Mouse (Mus musculus) intestine, embryonic 16.5 days (tissue): Measurements from ENCODE around the gene Ccnc. TPM values are rescaled to one million over a fixed set of nuclear protein-coding genes. Genes with fewer than 3 reads are reported as not detected.
A peak's percentile ranks its signal among the peaks of the same experiment; 100 is the strongest.

Experiments
- ATAC-seq: fragments of 200-750 bp; cut with Nextera tagmentation; 2 replicates; pipeline ENCODE4 v1.8.0; 2017; ENCODE audit warnings: moderate TSS enrichment, moderate library complexity
- H3K27ac ChIP-seq: fragments of 300-500 bp; sonication (generic); 2 replicates; pipeline ENCODE4 v1.5.1; 2014; ENCODE audit warnings: mild to moderate bottlenecking, low read length
- H3K27me3 ChIP-seq: fragments of 300-500 bp; sonication (generic); replicated peaks from 2 replicates; pipeline ENCODE4 v1.6.1; 2014; ENCODE audit warnings: low read length, control low read depth, mixed read lengths; ENCODE audit not compliant: control insufficient read depth, insufficient read depth
- H3K36me3 ChIP-seq: fragments of 300-500 bp; sonication (generic); 2 replicates; pipeline ENCODE4 v1.6.1; 2014; ENCODE audit warnings: low read length, control low read depth; ENCODE audit not compliant: control insufficient read depth, insufficient read depth
- H3K4me1 ChIP-seq: fragments of 300-500 bp; sonication (generic); 2 replicates; pipeline ENCODE4 v1.6.1; 2014; ENCODE audit warnings: low read length, control low read depth, mixed read lengths; ENCODE audit not compliant: control insufficient read depth, insufficient read depth
- H3K4me2 ChIP-seq: fragments of 300-500 bp; sonication (generic); 2 replicates; pipeline ENCODE4 v1.6.1; 2014; ENCODE audit warnings: low read depth, low read length, control low read depth
- H3K4me3 ChIP-seq: fragments of 300-500 bp; sonication (generic); 2 replicates; pipeline ENCODE4 v1.5.1; 2014; ENCODE audit warnings: mild to moderate bottlenecking, low read length
- H3K9ac ChIP-seq: fragments of 300-500 bp; sonication (generic); 2 replicates; pipeline ENCODE4 v1.6.1; 2014; ENCODE audit warnings: low read depth, low read length
- H3K9me3 ChIP-seq: fragments of 300-500 bp; sonication (generic); 2 replicates; pipeline ENCODE4 v1.6.1; 2016; ENCODE audit warnings: low read length, control low read depth; ENCODE audit not compliant: control insufficient read depth
- WGBS: fragments of 180-500 bp; shearing (Covaris S2); extraction: QIAGEN DNeasy Blood & Tissue Kit; methylation state at CpG from one replicate; pipeline ENCODE4 v1.1.7; 2014; 5-methylcytosine and 5-hydroxymethylcytosine counted together
- polyA plus RNA-seq: library from polyadenylated mRNA; unstranded; fragments of >200 nt; fragmentation: Nextera tagmentation; extraction: Ambion mirVana; gene quantifications from 2 replicates; pipeline ENCODE4 v1.2.1, GENCODE M21; 2015

Gene Ccnc
- polyA plus RNA-seq, 1 experiment from 2014 or later = 30.8 TPM

- no peak overlapping the region for H3K9ac ChIP-seq
- 3% methylated on average over 11 of the region's 11 CpGs for WGBS
- no peaks in the 10 kb centered on the region for H3K36me3 ChIP-seq
- no peak overlapping the region for H3K27ac ChIP-seq
- ATAC-seq = no peak
- no peak overlapping the region for H3K4me2 ChIP-seq
- H3K4me1 ChIP-seq = peaks cover 10% of the 10 kb centered on the region; the same call in 1 of the 2 replicates
- no peak overlapping the region for H3K4me3 ChIP-seq
- peaks cover 81% of the 10 kb centered on the region for H3K27me3 ChIP-seq
- H3K9me3 ChIP-seq = no peaks in the 10 kb centered on the region
Observed at GRCm38 (mm10) chr4:21686416-21686815, 41.1 kb upstream of the Ccnc start.

- H3K9me3 ChIP-seq = no peaks in the 10 kb centered on the region
- H3K36me3 ChIP-seq = no peaks in the 10 kb centered on the region
- H3K4me1 ChIP-seq = peaks cover 10% of the 10 kb centered on the region; the same call in 1 of the 2 replicates
- H3K27me3 ChIP-seq = peaks cover 80% of the 10 kb centered on the region
- H3K9ac ChIP-seq = no peak overlapping the region
- ATAC-seq = 0 out of 2 replicates have a peak, but pooled peaks have one; percentile 24
- H3K27ac ChIP-seq = no peak overlapping the region
- WGBS = 1% methylated on average over 5 of the region's 5 CpGs
- no peak overlapping the region for H3K4me2 ChIP-seq
- H3K4me3 ChIP-seq = no peak overlapping the region
Observed at GRCm38 (mm10) chr4:21686934-21687333, 40.6 kb upstream of the Ccnc start.

- WGBS = 1% methylated on average over 48 of the region's 51 CpGs
- H3K9ac ChIP-seq = peak overlapping the region; percentile 43
Observed at GRCm38 (mm10) chr4:21687783-21688702, 39.5 kb upstream of the Ccnc start.

GRCm38 (mm10) chr4:21688703-21689200 lies 38.7 kb upstream of the Ccnc start:
- under 1% methylated on average over 50 of the region's 64 CpGs for WGBS
- no peak overlapping the region for H3K27ac ChIP-seq
- no peaks in the 10 kb centered on the region for H3K36me3 ChIP-seq
- ATAC-seq = peak; percentile 74
- H3K27me3 ChIP-seq = peaks cover 72% of the 10 kb centered on the region
- peaks cover 10% of the 10 kb centered on the region; the same call in 1 of the 2 replicates for H3K4me1 ChIP-seq
- peak overlapping the region; percentile 92 for H3K4me2 ChIP-seq
- peak overlapping the region; percentile 43 for H3K9ac ChIP-seq
- H3K4me3 ChIP-seq = peak overlapping the region; percentile 54
- no peaks in the 10 kb centered on the region for H3K9me3 ChIP-seq

More at GRCm38 (mm10) chr4:21687783-21688702, 39.5 kb upstream of the Ccnc start:
- Histone ChIP-seq H3K27ac (no peak overlapping the region), H3K4me3 (peak overlapping the region; percentile 54), H3K27me3 (peaks cover 76% of the 10 kb centered on the region), H3K9me3 (no peaks in the 10 kb centered on the region), H3K4me1 (peaks cover 10% of the 10 kb centered on the region; the same call in 1 of the 2 replicates), H3K36me3 (no peaks in the 10 kb centered on the region), H3K4me2 (peak overlapping the region; percentile 92)
- peak; percentile 80 for ATAC-seq

- peak overlapping the region; percentile 54; the same call in 1 of the 2 replicates for H3K4me3 ChIP-seq
- H3K9ac ChIP-seq = no peak overlapping the region
- 2% methylated on average over 18 of the region's 18 CpGs for WGBS
- H3K27ac ChIP-seq = no peak overlapping the region
- H3K4me1 ChIP-seq = peaks cover 10% of the 10 kb centered on the region; the same call in 1 of the 2 replicates
- no peak overlapping the region for H3K4me2 ChIP-seq
- no peaks in the 10 kb centered on the region for H3K36me3 ChIP-seq
- ATAC-seq = no peak
- peaks cover 65% of the 10 kb centered on the region for H3K27me3 ChIP-seq
- no peaks in the 10 kb centered on the region for H3K9me3 ChIP-seq
Observed at GRCm38 (mm10) chr4:21689492-21689941, 38.0 kb upstream of the Ccnc start.

GRCm38 (mm10) chr4:21690221-21690620 lies 37.3 kb upstream of the Ccnc start:
- no peak overlapping the region for H3K4me3 ChIP-seq
- no peaks in the 10 kb centered on the region for H3K9me3 ChIP-seq
- no peak for ATAC-seq
- H3K4me2 ChIP-seq = no peak overlapping the region
- WGBS = 11% methylated on average over 7 of the region's 7 CpGs
- peaks cover 58% of the 10 kb centered on the region for H3K27me3 ChIP-seq
- peaks cover 10% of the 10 kb centered on the region; the same call in 1 of the 2 replicates for H3K4me1 ChIP-seq
- H3K27ac ChIP-seq = no peak overlapping the region
- no peaks in the 10 kb centered on the region for H3K36me3 ChIP-seq
- H3K9ac ChIP-seq = no peak overlapping the region

GRCm38 (mm10) chr4:21695638-21696254 lies 31.8 kb upstream of the Ccnc start:
- Histone ChIP-seq H3K27me3 (peaks cover 13% of the 10 kb centered on the region), H3K27ac (no peak overlapping the region), H3K36me3 (no peaks in the 10 kb centered on the region), H3K9me3 (no peaks in the 10 kb centered on the region), H3K4me1 (no peaks in the 10 kb centered on the region), H3K9ac (no peak overlapping the region), H3K4me2 (no peak overlapping the region), H3K4me3 (no peak overlapping the region)
- 27% methylated on average over 7 of the region's 7 CpGs for WGBS
- ATAC-seq = no peak

- no peak for ATAC-seq
- Histone ChIP-seq H3K4me3 (no peak overlapping the region), H3K36me3 (no peaks in the 10 kb centered on the region), H3K9me3 (no peaks in the 10 kb centered on the region), H3K27ac (no peak overlapping the region), H3K27me3 (no peaks in the 10 kb centered on the region), H3K9ac (no peak overlapping the region), H3K4me1 (no peaks in the 10 kb centered on the region), H3K4me2 (no peak overlapping the region)
- 40% methylated on average over 1 of the region's 1 CpGs for WGBS
Observed at GRCm38 (mm10) chr4:21705046-21705445, 22.5 kb upstream of the Ccnc start.

- Histone ChIP-seq H3K4me3 (no peak overlapping the region), H3K27ac (no peak overlapping the region), H3K4me1 (no peaks in the 10 kb centered on the region), H3K9me3 (no peaks in the 10 kb centered on the region), H3K27me3 (no peaks in the 10 kb centered on the region), H3K4me2 (0 out of 2 replicates have a peak overlapping the region, but pooled peaks have one; percentile 1), H3K9ac (no peak overlapping the region), H3K36me3 (no peaks in the 10 kb centered on the region)
- peak; percentile 97 for ATAC-seq
- WGBS = 5% methylated on average over 13 of the region's 13 CpGs
Observed at GRCm38 (mm10) chr4:21712147-21712546, 15.4 kb upstream of the Ccnc start.
